23 mouse cellular contexts compared by ENCODE assay signal in genomic region chr2:126498761-126499452, GRCm38 (mm10). TPM values are rescaled to one million over a fixed set of nuclear protein-coding genes. Genes with fewer than 3 reads are reported as not detected.
DNase-seq lines count a peak whose midpoint lies in the region; ATAC-seq and TF ChIP-seq lines count a peak whose summit lies in the region.
"Had no signal": no experiment of that assay in that cellular context is flagged by ENCODE, and none has a peak within 500 bp of the region (broad histone marks: within the 10 kb centered on the region; RNA-seq: fewer than 3 reads in every experiment).

No protein-coding gene starts in this region.

- no peak overlapping the region for H3K9ac ChIP-seq in embryonic facial prominence, embryonic 14.5 days (ENCODE audit: low read depth, low read length)
- H3K9ac ChIP-seq in liver, embryonic 16.5 days (ENCODE audit: low read depth, low read length) = no peak overlapping the region
- no peak overlapping the region for H3K9ac ChIP-seq in liver, embryonic 11.5 days (ENCODE audit: low read depth, low read length)
- H3K9ac ChIP-seq: forebrain, embryonic 15.5 days; heart, embryonic 13.5 days; hindbrain, embryonic 13.5 days; limb, embryonic 15.5 days had no signal

- H3K4me1 ChIP-seq in embryonic facial prominence, embryonic 14.5 days (ENCODE audit: control insufficient read depth, insufficient read depth, low read length) = no peaks in the 10 kb centered on the region
- H3K4me1 ChIP-seq in embryonic facial prominence, embryonic 10.5 days = no peaks in the 10 kb centered on the region
- H3K4me1 ChIP-seq in liver, embryonic 16.5 days (ENCODE audit: control insufficient read depth, low read depth, low read length) = no peaks in the 10 kb centered on the region; the same call in 1 of the 2 replicates
- no peaks in the 10 kb centered on the region for H3K4me1 ChIP-seq in liver, embryonic 11.5 days (replicated peaks; ENCODE audit: control insufficient read depth, insufficient read depth, low read length)
- peaks cover 7% of the 10 kb centered on the region; the same call in 1 of the 2 replicates for H3K4me1 ChIP-seq in bone marrow, adult 2 months (ENCODE audit: control insufficient read depth, insufficient read depth, low read length)
- H3K4me1 ChIP-seq: forebrain, embryonic 15.5 days; heart, embryonic 13.5 days; hindbrain, embryonic 13.5 days had no signal

- ATAC-seq in embryonic facial prominence, embryonic 14.5 days (ENCODE audit: low read depth) = peak; percentile 61; the same call in 1 of the 2 replicates
- no peak for ATAC-seq in liver, embryonic 16.5 days (ENCODE audit: low read depth)
- ATAC-seq in liver, embryonic 11.5 days (replicated peaks; ENCODE audit: low FRiP score) = no peak
- ATAC-seq: forebrain, embryonic 15.5 days had no signal

- peak overlapping the region; percentile 21; the same call in 1 of the 2 replicates for H3K27ac ChIP-seq in embryonic facial prominence, embryonic 14.5 days (replicated peaks; ENCODE audit: low read depth, low read length)
- H3K27ac ChIP-seq in embryonic facial prominence, embryonic 10.5 days (replicated peaks) = no peak overlapping the region
- H3K27ac ChIP-seq in liver, embryonic 16.5 days (ENCODE audit: low read length) = no peak overlapping the region
- H3K27ac ChIP-seq in liver, embryonic 11.5 days (ENCODE audit: low read depth, low read length) = no peak overlapping the region
- H3K27ac ChIP-seq in bone marrow, adult 2 months (ENCODE audit: control insufficient read depth, insufficient read depth, low read depth, low read length, poor library complexity) = peak overlapping the region; percentile 86; the same call in 1 of the 2 replicates
- H3K27ac ChIP-seq: forebrain, embryonic 15.5 days; heart, adult 2 months; heart, embryonic 13.5 days; hindbrain, embryonic 13.5 days; kidney, postnatal 0 days; left cerebral cortex, adult 2 months; limb, embryonic 15.5 days had no signal

- WGBS in embryonic facial prominence, embryonic 14.5 days = 70% methylated on average over 11 of the region's 11 CpGs
- 87% methylated on average over 11 of the region's 11 CpGs for WGBS in embryonic facial prominence, embryonic 10.5 days
- WGBS in liver, embryonic 16.5 days (ENCODE audit: insufficient replicate concordance) = 57% methylated on average over 11 of the region's 11 CpGs
- WGBS in liver, embryonic 11.5 days = 85% methylated on average over 11 of the region's 11 CpGs
- 27% methylated on average over 11 of the region's 11 CpGs for WGBS in bone marrow, adult 2 months

- no peak for TF ChIP-seq POLR2A in bone marrow, adult 2 months (IDR thresholded peaks at IDR 0.05; ENCODE audit: borderline replicate concordance, control insufficient read depth, low read depth, low read length)

- no peaks in the 10 kb centered on the region for H3K36me3 ChIP-seq in embryonic facial prominence, embryonic 14.5 days (ENCODE audit: control insufficient read depth, insufficient read depth, low read length)
- H3K36me3 ChIP-seq in embryonic facial prominence, embryonic 10.5 days (replicated peaks) = no peaks in the 10 kb centered on the region
- no peaks in the 10 kb centered on the region for H3K36me3 ChIP-seq in liver, embryonic 16.5 days (ENCODE audit: control insufficient read depth, insufficient read depth)
- no peaks in the 10 kb centered on the region for H3K36me3 ChIP-seq in liver, embryonic 11.5 days (ENCODE audit: control insufficient read depth, insufficient read depth, low read length)
- H3K36me3 ChIP-seq: forebrain, embryonic 15.5 days; heart, embryonic 13.5 days; hindbrain, embryonic 13.5 days; limb, embryonic 15.5 days had no signal

- no peaks in the 10 kb centered on the region for H3K27me3 ChIP-seq in embryonic facial prominence, embryonic 14.5 days (replicated peaks; ENCODE audit: control insufficient read depth, insufficient read depth, low read length)
- no peaks in the 10 kb centered on the region for H3K27me3 ChIP-seq in embryonic facial prominence, embryonic 10.5 days (replicated peaks; ENCODE audit: low read depth, poor library complexity, severe bottlenecking)
- no peaks in the 10 kb centered on the region for H3K27me3 ChIP-seq in liver, embryonic 16.5 days (ENCODE audit: control insufficient read depth, insufficient read depth, low read depth, low read length)
- no peaks in the 10 kb centered on the region for H3K27me3 ChIP-seq in liver, embryonic 11.5 days (replicated peaks; ENCODE audit: control insufficient read depth, insufficient read depth, low read length)
- H3K27me3 ChIP-seq: forebrain, embryonic 15.5 days; heart, embryonic 13.5 days; limb, embryonic 15.5 days had no signal

- peak; percentile 29 for DNase-seq in embryonic facial prominence, embryonic 14.5 days (ENCODE audit: low spot score)
- no peak for DNase-seq in embryonic facial prominence, embryonic 10.5 days (ENCODE audit: low spot score)
- DNase-seq in liver, embryonic 11.5 days (ENCODE audit: low spot score) = no peak
- DNase-seq in naive thymus-derived CD4-positive, alpha-beta T cell, adult 2 months (ENCODE audit: low read depth) = peak; percentile 65
- no peak for DNase-seq in natural killer cell, adult 2 months (ENCODE audit: low spot score in 2 of 2)
- DNase-seq: adrenal gland, adult 2 months; cerebellum, adult 8-10 months; gastrocnemius, postnatal 10 days; kidney, adult 18-20 months; left cerebral cortex, postnatal 4 days had no signal

- no peaks in the 10 kb centered on the region for H3K9me3 ChIP-seq in embryonic facial prominence, embryonic 14.5 days (ENCODE audit: control insufficient read depth, low read length)
- no peaks in the 10 kb centered on the region for H3K9me3 ChIP-seq in embryonic facial prominence, embryonic 10.5 days
- no peaks in the 10 kb centered on the region for H3K9me3 ChIP-seq in liver, embryonic 16.5 days (replicated peaks; ENCODE audit: control insufficient read depth, low read length)
- no peaks in the 10 kb centered on the region for H3K9me3 ChIP-seq in liver, embryonic 11.5 days (ENCODE audit: control insufficient read depth, low read length)
- H3K9me3 ChIP-seq: forebrain, embryonic 15.5 days; heart, embryonic 13.5 days; hindbrain, embryonic 13.5 days; limb, embryonic 15.5 days had no signal

- H3K4me2 ChIP-seq in embryonic facial prominence, embryonic 14.5 days (ENCODE audit: low read depth, low read length) = no peak overlapping the region
- 0 out of 2 replicates have a peak overlapping the region, but pooled peaks have one; percentile 7 for H3K4me2 ChIP-seq in liver, embryonic 16.5 days (ENCODE audit: low read depth, low read length)
- no peak overlapping the region for H3K4me2 ChIP-seq in liver, embryonic 11.5 days
- H3K4me2 ChIP-seq: forebrain, embryonic 15.5 days; heart, embryonic 13.5 days; hindbrain, embryonic 13.5 days; limb, embryonic 15.5 days; midbrain, embryonic 11.5 days had no signal

- H3K4me3 ChIP-seq in embryonic facial prominence, embryonic 14.5 days (ENCODE audit: low read depth, low read length) = no peak overlapping the region
- no peak overlapping the region for H3K4me3 ChIP-seq in embryonic facial prominence, embryonic 10.5 days
- H3K4me3 ChIP-seq in liver, embryonic 16.5 days (ENCODE audit: low read depth, low read length) = peak overlapping the region; percentile 36
- no peak overlapping the region for H3K4me3 ChIP-seq in liver, embryonic 11.5 days (ENCODE audit: low read depth, low read length)
- peak overlapping the region; percentile 94 for H3K4me3 ChIP-seq in bone marrow, adult 2 months (replicated peaks; ENCODE audit: control insufficient read depth, low read depth, low read length)
- H3K4me3 ChIP-seq: forebrain, embryonic 15.5 days; heart, adult 2 months; heart, embryonic 13.5 days; hindbrain, embryonic 13.5 days; left cerebral cortex, adult 2 months; limb, embryonic 15.5 days had no signal

- TF ChIP-seq CTCF in bone marrow, adult 2 months (IDR thresholded peaks at IDR 0.05; ENCODE audit: control insufficient read depth, insufficient read depth, low read length) = no peak

RNA-seq across cellular contexts. Expression of gene Atp8b4, which starts 1.6 kb away (rescaled TPM):
- 2.1 and 2.6 TPM in 2 replicates for polyA plus RNA-seq in embryonic facial prominence, embryonic 14.5 days (2014; fragmentation: Nextera tagmentation; extraction: Ambion mirVana)
- 0.52 and 1.3 TPM in 2 replicates for polyA plus RNA-seq in embryonic facial prominence, embryonic 10.5 days (2016; fragmentation: Nextera tagmentation; extraction: Ambion mirVana)
- 5.5 and 5.9 TPM in 2 replicates for polyA plus RNA-seq in liver, embryonic 16.5 days (2015; fragmentation: Nextera tagmentation; extraction: Ambion mirVana)
- 2.2 TPM in 2 replicates for polyA plus RNA-seq in liver, embryonic 11.5 days (2014; fragmentation: Nextera tagmentation; extraction: Ambion mirVana)
- polyA plus RNA-seq in bone marrow, adult 2 months (2011; ENCODE audit: insufficient read depth, insufficient read length, low replicate concordance, missing spikeins) = 8.3 and 25.1 TPM in 2 replicates
- polyA plus RNA-seq: midbrain, postnatal 0 days had no signal

RNA-seq across cellular contexts. Expression of gene Slc27a2, which starts 53.3 kb away (rescaled TPM):
- 10.4 and 10.8 TPM in 2 replicates for polyA plus RNA-seq in embryonic facial prominence, embryonic 14.5 days (2014; fragmentation: Nextera tagmentation; extraction: Ambion mirVana)
- polyA plus RNA-seq in embryonic facial prominence, embryonic 10.5 days (2016; fragmentation: Nextera tagmentation; extraction: Ambion mirVana) = 1.5 and 3.8 TPM in 2 replicates
- polyA plus RNA-seq in liver, embryonic 16.5 days (2015; fragmentation: Nextera tagmentation; extraction: Ambion mirVana) = 145 and 150 TPM in 2 replicates
- polyA plus RNA-seq in liver, embryonic 11.5 days (2014; fragmentation: Nextera tagmentation; extraction: Ambion mirVana) = 39.0 and 39.6 TPM in 2 replicates
- polyA plus RNA-seq in bone marrow, adult 2 months (2011; ENCODE audit: insufficient read depth, insufficient read length, low replicate concordance, missing spikeins) = 0.77 and 13.0 TPM in 2 replicates
- polyA plus RNA-seq: CD4-positive, CD25-positive, alpha-beta regulatory T cell, adult 4 months; inflammation-experienced regulatory T-cells, adult 6 months had no signal

Comparison
In these comparisons a context has a peak if more than half of its experiments do, and no peak if none do; other contexts are left out.
1. DNase-seq: peak in embryonic facial prominence, embryonic 14.5 days (single experiment) and naive thymus-derived CD4-positive, alpha-beta T cell, adult 2 months (single experiment); none in embryonic facial prominence, embryonic 10.5 days (single experiment), liver, embryonic 11.5 days (single experiment) and natural killer cell, adult 2 months (0 of 2).
2. H3K27ac ChIP-seq: peak in embryonic facial prominence, embryonic 14.5 days (single experiment) and bone marrow, adult 2 months (single experiment); none in embryonic facial prominence, embryonic 10.5 days (single experiment), liver, embryonic 16.5 days (single experiment) and liver, embryonic 11.5 days (single experiment).
3. H3K4me3 ChIP-seq: peak in liver, embryonic 16.5 days (single experiment) and bone marrow, adult 2 months (single experiment); none in embryonic facial prominence, embryonic 14.5 days (single experiment), embryonic facial prominence, embryonic 10.5 days (single experiment) and liver, embryonic 11.5 days (single experiment).